Mouse (Mus musculus) liver, embryonic 14.5 days (tissue): Measurements from ENCODE around the gene Coq2. TPM values are rescaled to one million over a fixed set of nuclear protein-coding genes. Genes with fewer than 3 reads are reported as not detected.
A peak's percentile ranks its signal among the peaks of the same experiment; 100 is the strongest.

Source experiments
- ATAC-seq: fragments of 200-750 bp; cut with Nextera tagmentation; 2 replicates; pipeline ENCODE4 v1.8.0; 2017; ENCODE audit warnings: moderate number of reproducible peaks, mild to moderate bottlenecking, moderate library complexity; ENCODE audit not compliant: insufficient read depth
- DNase-seq, 3 experiments: peaks; one replicate each; pipeline ENCODE4 v3.0.0-alpha.2; 2012 to 2013; ENCODE audit warnings: low read depth in 3 of 3, low spot score in 3 of 3
- H3K27ac ChIP-seq: fragments of 300-500 bp; sonication (generic); 2 replicates; pipeline ENCODE4 v1.5.1; 2014; ENCODE audit warnings: moderate library complexity, mild to moderate bottlenecking, control low read depth, inconsistent platforms
- H3K27me3 ChIP-seq: fragments of 300-500 bp; sonication (generic); 2 replicates; pipeline ENCODE4 v1.6.1; 2014; ENCODE audit warnings: mild to moderate bottlenecking, low read length, moderate library complexity; ENCODE audit not compliant: control insufficient read depth, insufficient read depth
- H3K36me3 ChIP-seq: fragments of 300-500 bp; sonication (generic); replicated peaks from 2 replicates; pipeline ENCODE4 v1.6.1; 2014; ENCODE audit warnings: low read depth; ENCODE audit not compliant: control insufficient read depth, insufficient read depth
- H3K4me1 ChIP-seq, 2 experiments: fragments of 200-500 bp in 1 of 2; fragments of 300-500 bp in 1 of 2; sonication (generic) in 1 of 2; replicated peaks; 2 replicates each; pipeline ENCODE4 v1.6.1; 2012 to 2014; ENCODE audit warnings: antibody characterized with exemption in 1 of 2, inconsistent platforms in 1 of 2, low read length in 1 of 2; ENCODE audit not compliant: control insufficient read depth in 2 of 2, insufficient read depth in 2 of 2
- H3K4me2 ChIP-seq: fragments of 300-500 bp; sonication (generic); 2 replicates; pipeline ENCODE4 v1.6.1; 2014; ENCODE audit warnings: low read depth, mild to moderate bottlenecking, control low read depth, moderate library complexity
- H3K4me3 ChIP-seq, 2 experiments: fragments of 200-500 bp in 1 of 2; fragments of 300-500 bp in 1 of 2; sonication (generic) in 1 of 2; 2 replicates each; pipeline ENCODE4 v1.5.1; 2012 to 2014; ENCODE audit warnings: low read depth in 2 of 2, low read length in 2 of 2, mild to moderate bottlenecking in 2 of 2, control low read depth in 1 of 2, inconsistent platforms in 1 of 2, moderate library complexity in 1 of 2; ENCODE audit not compliant: insufficient read depth in 1 of 2
- H3K9ac ChIP-seq: fragments of 300-500 bp; sonication (generic); replicated peaks from 2 replicates; pipeline ENCODE4 v1.6.1; 2014; ENCODE audit warnings: mild to moderate bottlenecking, control low read depth, moderate library complexity
- H3K9me3 ChIP-seq: fragments of 300-500 bp; sonication (generic); 2 replicates; pipeline ENCODE4 v1.6.1; 2016; ENCODE audit warnings: low read length, mixed read lengths; ENCODE audit not compliant: control insufficient read depth
- CTCF ChIP-seq: IDR thresholded peaks from 2 replicates; pipeline ENCODE4 v1.5.1; 2016; ENCODE audit warnings: antibody characterized with exemption, low read depth, control low read depth
- EP300 ChIP-seq: IDR thresholded peaks from 2 replicates; pipeline ENCODE4 v1.6.1; 2016; ENCODE audit warnings: antibody characterized with exemption, low read depth
- WGBS: fragments of 180-500 bp; shearing (Covaris S2); extraction: QIAGEN DNeasy Blood & Tissue Kit; methylation state at CpG from one replicate; pipeline ENCODE4 v1.1.7; 2014; ENCODE audit not compliant: insufficient replicate concordance; 5-methylcytosine and 5-hydroxymethylcytosine counted together
- polyA plus RNA-seq, 2 experiments: library from polyadenylated mRNA; depleted of rRNA in 1 of 2; stranded (reverse) in 1 of 2; unstranded in 1 of 2; fragments of >200 nt; fragmentation: Nextera tagmentation in 1 of 2; extraction: Ambion mirVana in 1 of 2; gene quantifications; 2 replicates each; pipeline versions ENCODE4 v1.2.1 to v1.2.3; 2012 to 2014

Gene Coq2
- polyA plus RNA-seq, 2 experiments: 23.8 to 25.7 TPM

GRCm38 (mm10) chr5:100663854-100664253 lies 11.1 kb downstream of the Coq2 start:
- no peak overlapping the region for H3K4me3 ChIP-seq
- peak in 2 of 3 experiments; percentile 36 to 50 for DNase-seq
- no peak overlapping the region for H3K4me2 ChIP-seq
- TF ChIP-seq CTCF (peak; percentile 93), EP300 (no peak)
- H3K36me3 ChIP-seq: peaks cover 7% of the 10 kb centered on the region
- H3K27me3 ChIP-seq: no peaks in the 10 kb centered on the region
- ATAC-seq: peak; percentile 57; the same call in 1 of the 2 replicates
- H3K9me3 ChIP-seq: no peaks in the 10 kb centered on the region
- H3K9ac ChIP-seq: no peak overlapping the region
- no peaks in the 10 kb centered on the region for H3K4me1 ChIP-seq
- 34% methylated on average over 5 of the region's 5 CpGs for WGBS
- no peak overlapping the region for H3K27ac ChIP-seq

- Histone ChIP-seq H3K36me3 (peaks cover 7% of the 10 kb centered on the region), H3K4me3 (no peak overlapping the region), H3K9ac (no peak overlapping the region), H3K4me1 (no peaks in the 10 kb centered on the region), H3K27ac (no peak overlapping the region), H3K9me3 (no peaks in the 10 kb centered on the region), H3K27me3 (no peaks in the 10 kb centered on the region), H3K4me2 (no peak overlapping the region)
- no peak for ATAC-seq
- DNase-seq: no peak
- TF ChIP-seq EP300 (no peak), CTCF (no peak)
- WGBS: 80% methylated on average over 6 of the region's 6 CpGs
Measured at GRCm38 (mm10) chr5:100663011-100663410, 11.9 kb downstream of the Coq2 start.

- TF ChIP-seq CTCF: no peak
- no peak for TF ChIP-seq EP300
- H3K9ac ChIP-seq: no peak overlapping the region
- H3K4me3 ChIP-seq: no peak overlapping the region
- no peak overlapping the region for H3K4me2 ChIP-seq
- H3K9me3 ChIP-seq: no peaks in the 10 kb centered on the region
- peaks cover 4% of the 10 kb centered on the region for H3K36me3 ChIP-seq
- no peaks in the 10 kb centered on the region for H3K4me1 ChIP-seq
- no peak for ATAC-seq
- H3K27ac ChIP-seq: no peak overlapping the region
- 50% methylated on average over 6 of the region's 6 CpGs for whole genome bisulfite sequencing
- DNase-seq: no peak
- no peaks in the 10 kb centered on the region for H3K27me3 ChIP-seq
Measured at GRCm38 (mm10) chr5:100658460-100658859, 16.5 kb downstream of the Coq2 start.

- peaks cover 4% of the 10 kb centered on the region for H3K36me3 ChIP-seq
- H3K9ac ChIP-seq: no peak overlapping the region
- no peaks in the 10 kb centered on the region for H3K27me3 ChIP-seq
- no peak overlapping the region; the same call in 1 of the 2 replicates for H3K27ac ChIP-seq
- H3K4me3 ChIP-seq: no peak overlapping the region
- ATAC-seq (0 out of 2 replicates have a peak, but pooled peaks have one; percentile 34), DNase-seq (peak in 1 of 3 experiments; percentile 33)
- no peak overlapping the region for H3K4me2 ChIP-seq
- H3K9me3 ChIP-seq: no peaks in the 10 kb centered on the region
- no peaks in the 10 kb centered on the region for H3K4me1 ChIP-seq
- 38% methylated on average over 6 of the region's 6 CpGs for WGBS
- TF ChIP-seq CTCF: no peak
- no peak for TF ChIP-seq EP300
Measured at GRCm38 (mm10) chr5:100656352-100656751, 18.6 kb downstream of the Coq2 start.

GRCm38 (mm10) chr5:100652327-100652726 lies 22.6 kb downstream of the Coq2 start:
- no peak overlapping the region for H3K9ac ChIP-seq
- H3K27me3 ChIP-seq: no peaks in the 10 kb centered on the region
- TF ChIP-seq EP300 (no peak), CTCF (no peak)
- ATAC-seq (no peak), DNase-seq (no peak)
- peaks cover 4% of the 10 kb centered on the region for H3K36me3 ChIP-seq
- H3K4me1 ChIP-seq: peaks cover 14 to 17% of the 10 kb centered on the region in 2 experiments
- H3K4me2 ChIP-seq: no peak overlapping the region
- no peak overlapping the region for H3K4me3 ChIP-seq
- no peaks in the 10 kb centered on the region for H3K9me3 ChIP-seq
- 67% methylated on average over 9 of the region's 9 CpGs for WGBS
- no peak overlapping the region for H3K27ac ChIP-seq
